Mouse (Mus musculus): ENCODE data around the gene Rnf113a1. TPM values are rescaled to one million over a fixed set of nuclear protein-coding genes. Genes with fewer than 3 reads are reported as not detected.
"Not testable (repeated sequence)": the region's sequence is repeated elsewhere in the genome, so short reads cannot be mapped to it uniquely, and the experiment has no call there.

The Rnf113a1 gene
- 0.99 and 1.6 TPM in 2 replicates for polyA plus RNA-seq (2012; rRNA removed)

GRCm38 (mm10) chrX:37191105-37191743 is at the start of gene Rnf113a1, which contains the start of gene Ndufa1:
TSS of gene Rnf113a1 (plus strand) at chrX:37191245.
TSS of gene Ndufa1 (minus strand) at chrX:37191163.
- Histone ChIP-seq H3K4me3 (ENCODE audit: low read depth, low read length) (peak within 1 kb of the TSS; percentile 99), H3K4me1 (ENCODE audit: control insufficient read depth, insufficient read depth, insufficient read length, low read length) (no peaks in the 10 kb centered on the region), H3K27ac (ENCODE audit: insufficient read depth, low read depth, low read length) (0 out of 2 replicates have a peak within 1 kb of the TSS, but pooled peaks have one; percentile 5), H3K27me3 (ENCODE audit: control insufficient read depth, insufficient read depth, low read length) (no peaks in the 10 kb centered on the region), H3K36me3 (ENCODE audit: control insufficient read depth, insufficient read depth, low read length) (0 out of 2 replicates have a peak, but pooled peaks cover 2% of the 10 kb centered on the region)
- TF ChIP-seq CTCF (IDR thresholded peaks at IDR 0.05; ENCODE audit: extremely low read depth, insufficient read length, insufficient replicate concordance, low read depth, low read length) (no peak), POLR2A (IDR thresholded peaks at IDR 0.05; ENCODE audit: low read depth, low read length) (no peak)
- WGBS, result 19% methylated on average over 63 of the region's 63 CpGs

GRCm38 (mm10) chrX:37141732-37142131 is 49.3 kb upstream of the Rnf113a1 start:
- Histone ChIP-seq H3K4me3 (ENCODE audit: low read depth, low read length) (no peak overlapping the region), H3K27me3 (ENCODE audit: control insufficient read depth, insufficient read depth, low read length) (no peaks in the 10 kb centered on the region), H3K4me1 (ENCODE audit: control insufficient read depth, insufficient read depth, insufficient read length, low read length) (no peaks in the 10 kb centered on the region), H3K27ac (ENCODE audit: insufficient read depth, low read depth, low read length) (no peak overlapping the region), H3K36me3 (ENCODE audit: control insufficient read depth, insufficient read depth, low read length) (peaks cover 22% of the 10 kb centered on the region)
- 84% methylated on average over 3 of the region's 3 CpGs for WGBS
- TF ChIP-seq CTCF (IDR thresholded peaks at IDR 0.05; ENCODE audit: extremely low read depth, insufficient read length, insufficient replicate concordance, low read depth, low read length), result no peak
- TF ChIP-seq POLR2A (IDR thresholded peaks at IDR 0.05; ENCODE audit: low read depth, low read length), result no peak

GRCm38 (mm10) chrX:37144498-37144897 is 46.5 kb upstream of the Rnf113a1 start:
- not testable (repeated sequence) for H3K4me1 ChIP-seq (ENCODE audit: control insufficient read depth, insufficient read depth, insufficient read length, low read length); H3K27me3 ChIP-seq (ENCODE audit: control insufficient read depth, insufficient read depth, low read length); H3K27ac ChIP-seq (ENCODE audit: insufficient read depth, low read depth, low read length); H3K4me3 ChIP-seq (ENCODE audit: low read depth, low read length)
- H3K36me3 ChIP-seq (ENCODE audit: control insufficient read depth, insufficient read depth, low read length), result peaks cover 21% of the 10 kb centered on the region
- WGBS, result 74% methylated on average over 2 of the region's 4 CpGs

- no peak overlapping the region for H3K27ac ChIP-seq (ENCODE audit: insufficient read depth, low read depth, low read length)
- peak; percentile 12; the same call in 1 of the 2 replicates for TF ChIP-seq CTCF (IDR thresholded peaks at IDR 0.05; ENCODE audit: extremely low read depth, insufficient read length, insufficient replicate concordance, low read depth, low read length)
- no peak for TF ChIP-seq POLR2A (IDR thresholded peaks at IDR 0.05; ENCODE audit: low read depth, low read length)
- WGBS, result 89% methylated on average over 2 of the region's 2 CpGs
- H3K27me3 ChIP-seq (ENCODE audit: control insufficient read depth, insufficient read depth, low read length), result no peaks in the 10 kb centered on the region
- H3K4me3 ChIP-seq (ENCODE audit: low read depth, low read length), result no peak overlapping the region
- no peaks in the 10 kb centered on the region for H3K4me1 ChIP-seq (ENCODE audit: control insufficient read depth, insufficient read depth, insufficient read length, low read length)
- H3K36me3 ChIP-seq (ENCODE audit: control insufficient read depth, insufficient read depth, low read length), result peaks cover 21% of the 10 kb centered on the region
Measured at GRCm38 (mm10) chrX:37144954-37145353, 46.1 kb upstream of the Rnf113a1 start.

GRCm38 (mm10) chrX:37157839-37158238 is 33.2 kb upstream of the Rnf113a1 start:
- H3K4me3 ChIP-seq (ENCODE audit: low read depth, low read length), result no peak overlapping the region
- no peaks in the 10 kb centered on the region for H3K27me3 ChIP-seq (ENCODE audit: control insufficient read depth, insufficient read depth, low read length)
- H3K4me1 ChIP-seq (ENCODE audit: control insufficient read depth, insufficient read depth, insufficient read length, low read length), result 0 out of 2 replicates have a peak, but pooled peaks cover 3% of the 10 kb centered on the region
- peaks cover 6% of the 10 kb centered on the region; the same call in 1 of the 2 replicates for H3K36me3 ChIP-seq (ENCODE audit: control insufficient read depth, insufficient read depth, low read length)
- TF ChIP-seq POLR2A (IDR thresholded peaks at IDR 0.05; ENCODE audit: low read depth, low read length) (no peak), CTCF (IDR thresholded peaks at IDR 0.05; ENCODE audit: extremely low read depth, insufficient read length, insufficient replicate concordance, low read depth, low read length) (no peak)
- H3K27ac ChIP-seq (ENCODE audit: insufficient read depth, low read depth, low read length), result no peak overlapping the region
- WGBS, result 62% methylated on average over 4 of the region's 4 CpGs

- WGBS, result 35% methylated on average over 10 of the region's 10 CpGs
- 0 out of 2 replicates have a peak, but pooled peaks cover 3% of the 10 kb centered on the region for H3K4me1 ChIP-seq (ENCODE audit: control insufficient read depth, insufficient read depth, insufficient read length, low read length)
- no peak overlapping the region for H3K27ac ChIP-seq (ENCODE audit: insufficient read depth, low read depth, low read length)
- H3K27me3 ChIP-seq (ENCODE audit: control insufficient read depth, insufficient read depth, low read length), result no peaks in the 10 kb centered on the region
- no peak for TF ChIP-seq CTCF (IDR thresholded peaks at IDR 0.05; ENCODE audit: extremely low read depth, insufficient read length, insufficient replicate concordance, low read depth, low read length)
- no peak for TF ChIP-seq POLR2A (IDR thresholded peaks at IDR 0.05; ENCODE audit: low read depth, low read length)
- peak overlapping the region; percentile 38; the same call in 1 of the 2 replicates for H3K4me3 ChIP-seq (ENCODE audit: low read depth, low read length)
- H3K36me3 ChIP-seq (ENCODE audit: control insufficient read depth, insufficient read depth, low read length), result no peaks in the 10 kb centered on the region; the same call in 1 of the 2 replicates
Measured at GRCm38 (mm10) chrX:37161169-37161568, 29.9 kb upstream of the Rnf113a1 start.

- H3K27me3 ChIP-seq (ENCODE audit: control insufficient read depth, insufficient read depth, low read length), result no peaks in the 10 kb centered on the region
- WGBS, result 84% methylated on average over 18 of the region's 18 CpGs
- no peak overlapping the region for H3K27ac ChIP-seq (ENCODE audit: insufficient read depth, low read depth, low read length)
- H3K4me1 ChIP-seq (ENCODE audit: control insufficient read depth, insufficient read depth, insufficient read length, low read length), result 0 out of 2 replicates have a peak, but pooled peaks cover 3% of the 10 kb centered on the region
- TF ChIP-seq POLR2A (IDR thresholded peaks at IDR 0.05; ENCODE audit: low read depth, low read length), result no peak
- TF ChIP-seq CTCF (IDR thresholded peaks at IDR 0.05; ENCODE audit: extremely low read depth, insufficient read length, insufficient replicate concordance, low read depth, low read length), result no peak
- peak overlapping the region; percentile 40 for H3K4me3 ChIP-seq (ENCODE audit: low read depth, low read length)
- H3K36me3 ChIP-seq (ENCODE audit: control insufficient read depth, insufficient read depth, low read length), result no peaks in the 10 kb centered on the region
Measured at GRCm38 (mm10) chrX:37163115-37163514, 27.9 kb upstream of the Rnf113a1 start.

Data from small intestine, adult 2 months (tissue).